Mouse (Mus musculus) heart, embryonic 14.5 days (tissue): Measurements from ENCODE around the gene Tmem211. TPM values are rescaled to one million over a fixed set of nuclear protein-coding genes. Genes with fewer than 3 reads are reported as not detected.

Source experiments
- ATAC-seq: fragments of 200-750 bp; cut with Nextera tagmentation; 2 replicates; pipeline ENCODE4 v1.8.0; 2017; ENCODE audit warnings: low read depth, moderate TSS enrichment; ENCODE audit not compliant: insufficient number of reproducible peaks, insufficient read depth, low FRiP score
- H3K27ac ChIP-seq, 2 experiments: fragments of 200-500 bp in 1 of 2; fragments of 300-500 bp in 1 of 2; sonication (generic) in 1 of 2; replicated peaks in 1 of 2; 2 replicates each; pipeline ENCODE4 v1.5.1; 2012 to 2014; ENCODE audit warnings: low read depth in 2 of 2, low read length in 2 of 2, control low read depth in 1 of 2, mild to moderate bottlenecking in 1 of 2, mixed read lengths in 1 of 2; ENCODE audit not compliant: control insufficient read depth in 1 of 2, insufficient read depth in 1 of 2
- H3K27me3 ChIP-seq: fragments of 300-500 bp; sonication (generic); 2 replicates; pipeline ENCODE4 v1.6.1; 2014; ENCODE audit warnings: mild to moderate bottlenecking, low read length, control low read depth; ENCODE audit not compliant: control insufficient read depth, insufficient read depth
- H3K36me3 ChIP-seq: fragments of 300-500 bp; sonication (generic); 2 replicates; pipeline ENCODE4 v1.6.1; 2014; ENCODE audit warnings: mild to moderate bottlenecking, control low read depth, low read length, mixed read lengths; ENCODE audit not compliant: control insufficient read depth, insufficient read depth
- H3K4me1 ChIP-seq, 2 experiments: fragments of 200-500 bp in 1 of 2; fragments of 300-500 bp in 1 of 2; sonication (generic) in 1 of 2; 2 replicates each; pipeline ENCODE4 v1.6.1; 2012 to 2014; ENCODE audit warnings: low read length in 2 of 2, control low read depth in 1 of 2, mixed read lengths in 1 of 2; ENCODE audit not compliant: control insufficient read depth in 2 of 2, insufficient read depth in 2 of 2
- H3K4me2 ChIP-seq: fragments of 300-500 bp; sonication (generic); 2 replicates; pipeline ENCODE4 v1.6.1; 2014; ENCODE audit warnings: mild to moderate bottlenecking, low read length
- H3K4me3 ChIP-seq, 2 experiments: fragments of 200-500 bp in 1 of 2; fragments of 300-500 bp in 1 of 2; sonication (generic) in 1 of 2; 2 replicates each; pipeline ENCODE4 v1.5.1; 2012 to 2014; ENCODE audit warnings: low read length in 2 of 2, mild to moderate bottlenecking in 2 of 2, control low read depth in 1 of 2, low read depth in 1 of 2, moderate library complexity in 1 of 2; ENCODE audit not compliant: control insufficient read depth in 1 of 2, insufficient read depth in 1 of 2
- H3K9ac ChIP-seq: fragments of 300-500 bp; sonication (generic); 2 replicates; pipeline ENCODE4 v1.6.1; 2014; ENCODE audit warnings: mild to moderate bottlenecking, low read length
- H3K9me3 ChIP-seq: fragments of 300-500 bp; sonication (generic); 2 replicates; pipeline ENCODE4 v1.6.1; 2016; ENCODE audit warnings: low read length, control low read depth; ENCODE audit not compliant: control insufficient read depth
- WGBS: fragments of 180-500 bp; shearing (Covaris S2); extraction: QIAGEN DNeasy Blood & Tissue Kit; methylation state at CpG from one replicate; pipeline ENCODE4 v1.1.7; 2014; 5-methylcytosine and 5-hydroxymethylcytosine counted together
- polyA plus RNA-seq: library from polyadenylated mRNA; unstranded; fragments of >200 nt; fragmentation: Nextera tagmentation; extraction: Ambion mirVana; gene quantifications from 2 replicates; pipeline ENCODE4 v1.2.1, GENCODE M21; 2014

The Tmem211 gene
- polyA plus RNA-seq, 1 experiment from 2014 or later = not detected

GRCm38 (mm10) chr5:113287762-113288161, 61.1 kb downstream of the Tmem211 start:
- H3K9me3 ChIP-seq = no peaks in the 10 kb centered on the region
- no peak for ATAC-seq
- 43% methylated on average over 5 of the region's 5 CpGs for WGBS
- no peak overlapping the region for H3K4me2 ChIP-seq
- no peak overlapping the region for H3K27ac ChIP-seq
- H3K4me3 ChIP-seq = no peak overlapping the region
- no peaks in the 10 kb centered on the region for H3K36me3 ChIP-seq
- H3K4me1 ChIP-seq = no peaks in the 10 kb centered on the region
- H3K9ac ChIP-seq = no peak overlapping the region
- peaks cover 65% of the 10 kb centered on the region for H3K27me3 ChIP-seq

GRCm38 (mm10) chr5:113288490-113288889, 61.8 kb downstream of the Tmem211 start:
- H3K9ac ChIP-seq = no peak overlapping the region
- H3K27ac ChIP-seq = no peak overlapping the region
- 35% methylated on average over 13 of the region's 13 CpGs for WGBS
- H3K4me2 ChIP-seq = no peak overlapping the region
- H3K36me3 ChIP-seq = no peaks in the 10 kb centered on the region
- H3K4me3 ChIP-seq = no peak overlapping the region
- peaks cover 65% of the 10 kb centered on the region for H3K27me3 ChIP-seq
- no peaks in the 10 kb centered on the region for H3K4me1 ChIP-seq
- no peak for ATAC-seq
- H3K9me3 ChIP-seq = no peaks in the 10 kb centered on the region

Other genes with a start within 250 kb of the Tmem211 start
- gene Grk3, start 211.1 kb upstream of the Tmem211 start, polyA plus RNA-seq = 13.3 and 17.7 TPM in 2 replicates
- gene Crybb2, start 156.8 kb upstream of the Tmem211 start, polyA plus RNA-seq = not detected in 2 replicates
- 0.91 and 1.1 TPM in 2 replicates for gene Crybb3, start 145.3 kb upstream of the Tmem211 start, polyA plus RNA-seq
- 10.3 TPM in 2 replicates for gene 2900026A02Rik, start 5.7 kb upstream of the Tmem211 start, polyA plus RNA-seq
- gene Sgsm1, start 83.9 kb downstream of the Tmem211 start, polyA plus RNA-seq = 0.57 and 1.0 TPM in 2 replicates
- gene Aym1, start 130.4 kb downstream of the Tmem211 start, polyA plus RNA-seq = not detected in 2 replicates